Mouse (Mus musculus) heart, postnatal 14 days (tissue): ENCODE measurements around the gene Hist1h2bp. TPM values are rescaled to one million over a fixed set of nuclear protein-coding genes. Genes with fewer than 3 reads are reported as not detected.
"Not testable (repeated sequence)": the region's sequence is repeated elsewhere in the genome, so short reads cannot be mapped to it uniquely, and the experiment has no call there.

Source experiments
- DNase-seq, 2 experiments: peaks; one replicate each; pipeline ENCODE4 v3.0.0; 2021 to 2022
- intact Hi-C: fragments of 180-260 bp; cut with DNase I; formaldehyde crosslinking; loops from one replicate; pipeline ENCODE4 v1.15.1; 2025
- microRNA-seq, 2 experiments: library from miRNA; unstranded; fragments of <30 nt; microRNA quantifications; one replicate each; pipeline ENCODE4 v1.2.0; 2021 to 2022
- total RNA-seq, 2 experiments: library from RNA; stranded (reverse); gene quantifications; 2 replicates each; pipeline ENCODE4 v1.2.3; 2021

Gene Hist1h2bp
- total RNA-seq, 2 experiments from 2014 or later: 19.6 to 53.2 TPM

GRCm38 (mm10) chr13:21830344-21830743 is 43.1 kb downstream of the Hist1h2bp start:
- intact Hi-C loops: no loop called here

DNA sequence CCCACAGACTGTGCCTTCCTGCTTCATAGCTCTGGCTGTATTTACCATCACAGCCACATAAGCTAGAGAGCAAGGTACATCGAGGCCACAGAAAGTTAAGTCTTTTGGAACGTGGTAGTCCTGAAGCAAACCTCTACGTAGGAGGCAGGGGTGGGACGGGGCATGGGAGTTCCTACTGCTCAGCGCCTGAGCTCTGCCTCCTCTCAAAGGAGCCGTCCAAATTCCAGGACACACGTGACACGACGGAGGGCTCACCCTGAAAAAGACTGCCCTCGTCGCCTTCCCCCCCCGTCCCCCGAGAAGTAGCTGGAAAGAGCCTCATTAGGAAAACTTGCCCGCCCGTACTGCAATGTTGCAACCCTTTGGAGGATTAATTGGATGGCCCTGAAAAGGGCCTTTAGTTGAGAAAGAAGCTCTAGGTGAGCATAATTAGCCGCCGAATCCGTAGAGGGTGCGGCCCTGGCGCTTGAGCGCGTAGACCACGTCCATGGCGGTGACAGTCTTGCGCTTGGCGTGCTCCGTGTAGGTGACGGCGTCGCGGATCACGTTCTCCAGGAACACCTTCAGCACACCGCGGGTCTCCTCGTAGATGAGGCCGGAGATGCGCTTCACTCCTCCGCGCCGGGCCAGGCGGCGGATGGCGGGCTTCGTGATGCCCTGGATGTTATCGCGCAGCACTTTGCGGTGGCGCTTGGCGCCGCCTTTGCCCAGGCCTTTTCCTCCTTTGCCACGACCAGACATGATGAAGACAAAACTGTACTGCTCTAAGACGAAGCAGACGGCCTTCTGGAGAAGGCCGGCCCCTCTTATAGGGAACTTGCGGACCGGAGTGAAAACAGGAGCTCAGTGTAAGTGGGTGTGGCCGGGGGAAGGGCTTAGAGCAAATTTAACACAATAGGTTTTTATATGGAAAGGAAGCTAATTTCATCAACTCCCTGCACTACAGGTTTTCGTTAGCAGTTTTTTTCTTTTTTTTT is 44.4 kb downstream of the Hist1h2bp start, which contains the start of gene Hist1h4n:
Hist1h4n (minus strand) TSS at position 779 of the 977 bp plus-strand sequence.
- intact Hi-C loops: not testable (repeated sequence)
- DNase-seq: peak in 1 of 2 experiments; percentile 12

More at GRCm38 (mm10) chr13:21830344-21830743, 43.1 kb downstream of the Hist1h2bp start:
- no peak for DNase-seq

- intact Hi-C loops, DNase-seq: not testable (repeated sequence)
These were observed 46.2 kb downstream of the Hist1h2bp start, which contains the start of the genes Hist1h2ap and Hist1h2br for GRCm38 (mm10) chr13:21833461-21833860. Gene Hist1h2ap (minus strand): TSS chr13:21833507. Gene Hist1h2br (plus strand): TSS chr13:21833743.

Small RNA genes lying within 50 kb of the gene (microRNA-seq; reads per million reads assigned to microRNA genes)
- 0 reads per million in 2 experiments for gene Gm19658
- 0 reads per million in 2 experiments for gene Gm44346
- 0 reads per million in 2 experiments for gene Gm44454
- 0 reads per million in 2 experiments for gene Gm44466

Other genes starting within 250 kb of the Hist1h2bp start
- gene Olfr1366, start 244.7 kb upstream of the Hist1h2bp start, total RNA-seq: not detected
- not detected for gene Olfr1535, start 227.6 kb upstream of the Hist1h2bp start, total RNA-seq
- not detected for gene Olfr1364, start 205.7 kb upstream of the Hist1h2bp start, total RNA-seq
- gene Olfr1362, start 173.4 kb upstream of the Hist1h2bp start, total RNA-seq: not detected
- not detected for gene Olfr11, start 144.9 kb upstream of the Hist1h2bp start, total RNA-seq
- not detected for gene Olfr1361, start 124.1 kb upstream of the Hist1h2bp start, total RNA-seq
- not detected for gene Olfr1360, start 110.1 kb upstream of the Hist1h2bp start, total RNA-seq
- not detected for gene Olfr1359, start 89.3 kb upstream of the Hist1h2bp start, total RNA-seq
- 100 to 1,000 TPM in 1 of 2 experiments, 10 to 100 TPM in 1; 66.3 to 130 TPM for gene Hist1h2bl, start 71.3 kb upstream of the Hist1h2bp start, total RNA-seq
- 100 to 1,000 TPM in 1 of 2 experiments, 10 to 100 TPM in 1; 51.5 to 150 TPM for gene Hist1h2ai, start 71.0 kb upstream of the Hist1h2bp start, total RNA-seq
- gene Hist1h3h, start 69.8 kb upstream of the Hist1h2bp start, total RNA-seq: 100 to 1,000 TPM in 1 of 2 experiments, 10 to 100 TPM in 1; 82.7 to 215 TPM
- gene Hist1h2bm, start 65.4 kb upstream of the Hist1h2bp start, total RNA-seq: 10 to 100 TPM; 21.5 to 40.5 TPM
- 10 to 100 TPM; 13.0 to 25.4 TPM for gene Hist1h4j, start 52.4 kb upstream of the Hist1h2bp start, total RNA-seq
- gene Hist1h4k, start 37.0 kb upstream of the Hist1h2bp start, total RNA-seq: 100 to 1,000 TPM; 128 to 321 TPM
- gene Hist1h2ak, start 33.6 kb upstream of the Hist1h2bp start, total RNA-seq: 10 to 100 TPM; 16.6 to 53.8 TPM
- gene Hist1h2bn, start 33.3 kb upstream of the Hist1h2bp start, total RNA-seq: 10 to 100 TPM; 34.2 to 84.3 TPM
- gene Hist1h1b, start 6.8 kb upstream of the Hist1h2bp start, total RNA-seq: 10 to 100 TPM; 33.7 to 72.0 TPM
- gene Hist1h3i, start 4.1 kb upstream of the Hist1h2bp start, total RNA-seq: 100 to 1,000 TPM in 1 of 2 experiments, 10 to 100 TPM in 1; 74.9 to 156 TPM
- gene Hist1h2an, start 243 bp upstream of the Hist1h2bp start, total RNA-seq: 10 to 100 TPM; 10.5 to 19.2 TPM
- gene Hist1h2bq, start 22.7 kb downstream of the Hist1h2bp start, total RNA-seq: 100 to 1,000 TPM in 1 of 2 experiments, 10 to 100 TPM in 1; 53.2 to 110 TPM
- gene Hist1h2ao, start 23.0 kb downstream of the Hist1h2bp start, total RNA-seq: not detected
- gene Hist1h4m, start 24.3 kb downstream of the Hist1h2bp start, total RNA-seq: 100 to 1,000 TPM; 163 to 280 TPM
- 10 to 100 TPM in 1 of 2 experiments, 1 to 10 TPM in 1; 9.1 to 16.3 TPM for gene Hist1h4n, start 44.7 kb downstream of the Hist1h2bp start, total RNA-seq
- 100 to 1,000 TPM in 1 of 2 experiments, 10 to 100 TPM in 1; 85.4 to 183 TPM for gene Hist1h2ap, start 46.0 kb downstream of the Hist1h2bp start, total RNA-seq
- gene Hist1h2br, start 46.3 kb downstream of the Hist1h2bp start, total RNA-seq: 100 to 1,000 TPM in 1 of 2 experiments, 10 to 100 TPM in 1; 52.5 to 108 TPM
- gene Zfp184, start 157.6 kb downstream of the Hist1h2bp start, total RNA-seq: under 1 TPM; 0.62 to 0.90 TPM
- gene Pom121l2, start 193.7 kb downstream of the Hist1h2bp start, total RNA-seq: not detected
- 10 to 100 TPM in 1 of 2 experiments, not detected in 1; 11.6 TPM for gene Prss16, start 222.3 kb downstream of the Hist1h2bp start, total RNA-seq
- gene Hist1h2ah, start 248.1 kb downstream of the Hist1h2bp start, total RNA-seq: 100 to 1,000 TPM in 1 of 2 experiments, 10 to 100 TPM in 1; 69.3 to 132 TPM
- gene Hist1h2bk, start 248.4 kb downstream of the Hist1h2bp start, total RNA-seq: 100 to 1,000 TPM in 1 of 2 experiments, 10 to 100 TPM in 1; 67.9 to 160 TPM